Mouse (Mus musculus) liver, embryonic 14.5 days (tissue): ENCODE measurements around the gene Usmg5. TPM values are rescaled to one million over a fixed set of nuclear protein-coding genes. Genes with fewer than 3 reads are reported as not detected.
A peak's percentile ranks its signal among the peaks of the same experiment; 100 is the strongest.

Experiments
- ATAC-seq: fragments of 200-750 bp; cut with Nextera tagmentation; 2 replicates; pipeline ENCODE4 v1.8.0; 2017; ENCODE audit warnings: moderate number of reproducible peaks, mild to moderate bottlenecking, moderate library complexity; ENCODE audit not compliant: insufficient read depth
- DNase-seq, 3 experiments: peaks; one replicate each; pipeline ENCODE4 v3.0.0-alpha.2; 2012 to 2013; ENCODE audit warnings: low read depth in 3 of 3, low spot score in 3 of 3
- H3K27ac ChIP-seq: fragments of 300-500 bp; sonication (generic); 2 replicates; pipeline ENCODE4 v1.5.1; 2014; ENCODE audit warnings: moderate library complexity, mild to moderate bottlenecking, control low read depth, inconsistent platforms
- H3K27me3 ChIP-seq: fragments of 300-500 bp; sonication (generic); 2 replicates; pipeline ENCODE4 v1.6.1; 2014; ENCODE audit warnings: mild to moderate bottlenecking, low read length, moderate library complexity; ENCODE audit not compliant: control insufficient read depth, insufficient read depth
- H3K36me3 ChIP-seq: fragments of 300-500 bp; sonication (generic); replicated peaks from 2 replicates; pipeline ENCODE4 v1.6.1; 2014; ENCODE audit warnings: low read depth; ENCODE audit not compliant: control insufficient read depth, insufficient read depth
- H3K4me1 ChIP-seq, 2 experiments: fragments of 200-500 bp in 1 of 2; fragments of 300-500 bp in 1 of 2; sonication (generic) in 1 of 2; replicated peaks; 2 replicates each; pipeline ENCODE4 v1.6.1; 2012 to 2014; ENCODE audit warnings: antibody characterized with exemption in 1 of 2, inconsistent platforms in 1 of 2, low read length in 1 of 2; ENCODE audit not compliant: control insufficient read depth in 2 of 2, insufficient read depth in 2 of 2
- H3K4me2 ChIP-seq: fragments of 300-500 bp; sonication (generic); 2 replicates; pipeline ENCODE4 v1.6.1; 2014; ENCODE audit warnings: low read depth, mild to moderate bottlenecking, control low read depth, moderate library complexity
- H3K4me3 ChIP-seq, 2 experiments: fragments of 200-500 bp in 1 of 2; fragments of 300-500 bp in 1 of 2; sonication (generic) in 1 of 2; 2 replicates each; pipeline ENCODE4 v1.5.1; 2012 to 2014; ENCODE audit warnings: low read depth in 2 of 2, low read length in 2 of 2, mild to moderate bottlenecking in 2 of 2, control low read depth in 1 of 2, inconsistent platforms in 1 of 2, moderate library complexity in 1 of 2; ENCODE audit not compliant: insufficient read depth in 1 of 2
- H3K9ac ChIP-seq: fragments of 300-500 bp; sonication (generic); replicated peaks from 2 replicates; pipeline ENCODE4 v1.6.1; 2014; ENCODE audit warnings: mild to moderate bottlenecking, control low read depth, moderate library complexity
- H3K9me3 ChIP-seq: fragments of 300-500 bp; sonication (generic); 2 replicates; pipeline ENCODE4 v1.6.1; 2016; ENCODE audit warnings: low read length, mixed read lengths; ENCODE audit not compliant: control insufficient read depth
- CTCF ChIP-seq: IDR thresholded peaks from 2 replicates; pipeline ENCODE4 v1.5.1; 2016; ENCODE audit warnings: antibody characterized with exemption, low read depth, control low read depth
- EP300 ChIP-seq: IDR thresholded peaks from 2 replicates; pipeline ENCODE4 v1.6.1; 2016; ENCODE audit warnings: antibody characterized with exemption, low read depth
- WGBS: fragments of 180-500 bp; shearing (Covaris S2); extraction: QIAGEN DNeasy Blood & Tissue Kit; methylation state at CpG from one replicate; pipeline ENCODE4 v1.1.7; 2014; ENCODE audit not compliant: insufficient replicate concordance; 5-methylcytosine and 5-hydroxymethylcytosine counted together
- polyA plus RNA-seq, 2 experiments: library from polyadenylated mRNA; depleted of rRNA in 1 of 2; stranded (reverse) in 1 of 2; unstranded in 1 of 2; fragments of >200 nt; fragmentation: Nextera tagmentation in 1 of 2; extraction: Ambion mirVana in 1 of 2; gene quantifications; 2 replicates each; pipeline versions ENCODE4 v1.2.1 to v1.2.3; 2012 to 2014

The Usmg5 gene
- polyA plus RNA-seq, 2 experiments = 351 to 969 TPM

DNA sequence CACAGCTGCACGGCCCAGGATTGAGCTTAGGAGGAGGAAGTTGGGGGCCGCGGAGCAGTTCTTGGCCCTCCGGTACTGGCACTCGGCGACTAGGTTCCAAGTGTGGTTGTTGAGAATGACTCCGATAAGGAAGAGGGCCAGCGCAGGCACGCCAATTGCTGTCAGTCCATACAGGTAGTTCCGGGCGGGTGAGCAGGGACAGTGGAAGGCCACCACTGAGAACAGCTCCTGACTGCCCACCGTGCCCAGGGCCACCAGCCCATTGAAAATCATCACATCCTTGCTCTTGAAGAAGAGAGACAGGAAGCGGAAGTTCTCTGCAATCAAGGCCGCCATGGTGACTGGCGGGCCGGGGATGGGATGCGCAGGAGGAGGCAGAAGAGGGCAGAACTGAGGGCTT is 45.1 kb upstream of the Usmg5 start:
- Histone ChIP-seq H3K36me3 (peaks cover 9% of the 10 kb centered on the region), H3K9ac (no peak overlapping the region), H3K27me3 (no peaks in the 10 kb centered on the region; the same call in 1 of the 2 replicates), H3K4me2 (no peak overlapping the region), H3K27ac (no peak overlapping the region), H3K4me1 (peaks cover 0 to 6% of the 10 kb centered on the region in 2 experiments; a peak in 3 of 4 replicates), H3K4me3 (no peak overlapping the region), H3K9me3 (no peaks in the 10 kb centered on the region)
- ATAC-seq (no peak), DNase-seq (no peak)
- no peak for TF ChIP-seq CTCF
- no peak for TF ChIP-seq EP300
- 80% methylated on average over 17 of the region's 17 CpGs for WGBS

DNA sequence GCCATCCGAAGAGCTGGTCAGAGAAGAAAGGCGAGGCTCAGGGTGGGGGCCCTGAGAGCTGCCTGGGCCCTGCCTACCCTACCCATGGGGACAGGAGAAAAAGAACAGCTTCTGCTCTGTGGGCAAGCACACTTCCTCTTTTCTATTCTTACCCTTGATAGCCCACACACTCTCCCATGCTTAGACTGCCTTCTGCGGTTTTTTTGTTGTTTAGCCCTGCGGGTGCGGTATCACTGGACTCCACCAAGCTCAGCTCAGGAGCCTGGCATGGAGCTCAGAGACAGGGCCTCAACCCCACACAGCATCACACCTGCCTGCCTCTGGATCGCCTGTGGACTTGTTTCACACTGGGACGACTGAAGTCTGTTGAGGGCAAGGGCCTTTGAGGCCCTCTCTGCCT is 42.7 kb upstream of the Usmg5 start:
- ATAC-seq = no peak
- Histone ChIP-seq H3K27me3 (no peaks in the 10 kb centered on the region; the same call in 1 of the 2 replicates), H3K4me3 (no peak overlapping the region), H3K9ac (no peak overlapping the region), H3K4me2 (no peak overlapping the region), H3K9me3 (no peaks in the 10 kb centered on the region), H3K27ac (no peak overlapping the region), H3K4me1 (peaks cover 0 to 6% of the 10 kb centered on the region in 2 experiments; a peak in 3 of 4 replicates), H3K36me3 (peaks cover 30% of the 10 kb centered on the region)
- TF ChIP-seq CTCF (no peak), EP300 (no peak)
- peak in 1 of 3 experiments; percentile 16 for DNase-seq
- WGBS = 21% methylated on average over 7 of the region's 7 CpGs

DNA sequence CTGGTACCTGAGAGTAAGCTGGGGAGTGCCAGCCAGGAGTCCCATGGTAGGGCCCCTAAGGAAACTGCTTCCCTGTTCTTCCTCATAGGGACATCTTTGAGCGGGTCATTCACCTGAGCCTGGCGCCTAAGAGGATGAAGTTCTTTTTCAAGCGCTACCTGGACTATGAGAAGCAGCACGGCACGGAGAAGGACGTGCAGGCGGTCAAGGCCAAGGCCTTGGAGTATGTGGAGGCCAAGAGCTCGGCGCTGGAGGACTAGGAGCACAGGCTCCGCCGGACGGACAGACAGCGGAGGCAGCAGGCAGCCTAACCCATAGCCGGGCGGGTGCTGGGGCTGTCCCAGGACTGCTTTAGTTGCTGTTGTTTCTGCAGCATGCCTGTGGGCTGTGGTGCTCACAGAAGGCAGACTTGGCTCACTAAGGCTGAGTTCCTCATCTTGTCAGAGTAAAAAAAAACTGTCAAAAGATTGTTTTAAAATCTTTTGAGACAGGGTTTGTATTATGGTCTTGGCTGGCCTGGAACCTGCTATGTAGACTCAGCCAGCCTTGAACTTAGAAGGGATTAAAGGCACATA is 40.2 kb upstream of the Usmg5 start:
- no peak overlapping the region for H3K27ac ChIP-seq
- peaks cover 41% of the 10 kb centered on the region for H3K36me3 ChIP-seq
- WGBS = 87% methylated on average over 15 of the region's 15 CpGs
- DNase-seq = no peak
- TF ChIP-seq CTCF (no peak), EP300 (no peak)
- H3K27me3 ChIP-seq = no peaks in the 10 kb centered on the region
- no peaks in the 10 kb centered on the region; a peak in 1 of 4 replicates for H3K4me1 ChIP-seq
- no peaks in the 10 kb centered on the region for H3K9me3 ChIP-seq
- no peak for ATAC-seq
- H3K4me2 ChIP-seq = no peak overlapping the region
- no peak overlapping the region for H3K9ac ChIP-seq
- H3K4me3 ChIP-seq = no peak overlapping the region

DNA sequence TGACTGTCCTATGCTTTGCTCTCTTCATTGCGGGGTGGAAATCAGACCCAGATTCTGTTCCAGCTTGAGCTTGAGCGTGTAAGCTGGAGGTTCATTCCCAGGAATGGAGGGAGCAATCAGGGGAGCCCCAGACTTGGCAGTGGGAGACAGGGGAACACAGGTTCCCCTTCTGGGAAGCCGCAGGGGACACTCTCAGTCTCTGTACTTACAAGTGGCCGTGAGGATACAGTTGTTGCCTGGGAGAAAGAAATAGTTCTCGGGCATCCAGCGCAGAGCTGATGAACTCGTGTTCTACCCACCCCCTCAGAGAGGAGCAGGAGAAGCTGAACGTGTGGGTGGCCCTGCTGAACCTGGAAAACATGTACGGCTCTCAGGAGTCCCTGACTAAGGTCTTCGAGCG is 38.4 kb upstream of the Usmg5 start:
- Histone ChIP-seq H3K27me3 (no peaks in the 10 kb centered on the region), H3K9ac (no peak overlapping the region), H3K9me3 (no peaks in the 10 kb centered on the region), H3K4me1 (no peaks in the 10 kb centered on the region; a peak in 1 of 4 replicates), H3K27ac (no peak overlapping the region), H3K4me2 (no peak overlapping the region), H3K36me3 (peaks cover 46% of the 10 kb centered on the region), H3K4me3 (no peak overlapping the region)
- no peak for DNase-seq
- WGBS = 82% methylated on average over 11 of the region's 11 CpGs
- no peak for ATAC-seq
- TF ChIP-seq CTCF (no peak), EP300 (no peak)

DNA sequence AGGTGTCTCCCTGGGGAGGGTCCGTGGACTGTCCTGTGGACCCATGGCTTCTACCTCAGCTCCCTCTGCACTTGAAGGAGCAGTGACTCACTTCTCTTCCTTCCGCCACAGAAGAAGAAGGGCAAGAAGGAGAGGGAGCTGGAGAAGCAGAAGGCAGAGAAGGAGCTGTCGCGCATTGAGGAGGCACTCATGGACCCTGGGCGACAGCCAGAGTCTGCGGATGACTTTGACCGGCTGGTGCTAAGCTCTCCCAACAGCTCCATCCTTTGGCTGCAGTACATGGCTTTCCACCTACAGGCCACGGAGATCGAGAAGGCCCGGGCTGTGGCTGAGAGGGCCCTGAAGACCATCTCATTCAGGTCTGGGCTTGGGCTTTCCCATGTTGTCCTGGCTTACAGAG is 37.7 kb upstream of the Usmg5 start:
- DNase-seq = no peak
- Histone ChIP-seq H3K4me3 (no peak overlapping the region), H3K4me2 (no peak overlapping the region), H3K27ac (no peak overlapping the region), H3K27me3 (no peaks in the 10 kb centered on the region), H3K9me3 (no peaks in the 10 kb centered on the region), H3K9ac (no peak overlapping the region), H3K36me3 (peaks cover 46% of the 10 kb centered on the region), H3K4me1 (no peaks in the 10 kb centered on the region)
- TF ChIP-seq CTCF = no peak
- no peak for TF ChIP-seq EP300
- no peak for ATAC-seq
- 85% methylated on average over 10 of the region's 10 CpGs for WGBS
